Mouse (Mus musculus): ENCODE data around the gene Arl3.

Arl3 gene

DNA sequence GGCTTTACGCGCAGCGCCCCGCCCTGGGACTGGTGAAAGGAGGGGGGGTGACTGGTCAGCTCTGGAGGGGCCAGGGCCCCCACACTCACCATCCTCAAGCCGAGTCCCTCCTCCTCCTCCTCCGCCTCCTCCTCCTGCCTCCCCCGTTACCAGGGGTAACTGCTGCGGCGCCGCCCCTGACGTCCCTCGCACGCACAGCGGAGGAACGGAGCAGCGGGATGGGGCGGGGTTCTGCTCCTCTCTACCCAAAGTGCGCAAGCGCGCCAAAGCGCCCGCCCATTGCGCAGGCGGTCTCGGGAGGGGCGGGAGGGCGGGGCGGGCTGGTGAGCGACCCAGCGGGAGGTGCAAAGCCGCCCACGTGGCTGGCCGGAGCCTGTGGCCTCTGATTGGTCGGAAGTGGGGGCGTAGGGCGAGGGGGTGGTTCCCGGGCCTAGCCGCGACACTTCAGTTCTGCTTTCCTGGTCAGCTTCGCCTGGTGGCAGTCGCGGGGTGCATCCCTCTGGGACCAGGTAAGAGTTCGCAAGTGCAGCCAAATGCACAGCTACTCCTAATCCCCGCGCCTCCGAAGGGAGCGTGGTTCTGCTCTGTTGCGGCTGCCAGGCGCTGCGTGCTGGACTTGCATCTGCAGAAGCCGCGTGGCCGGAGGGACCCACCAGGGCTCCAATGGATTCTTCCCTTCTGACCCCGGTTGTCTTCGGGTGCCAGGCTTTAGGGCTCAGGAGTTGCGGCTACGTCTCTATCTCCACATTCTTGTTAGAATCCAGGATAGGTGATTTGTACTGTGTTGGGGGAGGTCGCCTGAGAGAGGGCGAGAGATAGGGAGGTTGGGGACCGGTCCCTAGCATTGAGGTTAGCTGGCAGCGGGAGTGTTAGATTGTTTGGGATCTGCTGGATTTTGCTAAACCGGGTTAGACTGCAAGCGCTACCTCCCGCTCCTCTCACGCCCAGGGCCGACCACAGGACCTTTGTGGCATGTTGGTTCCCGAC, at the start of gene Arl3, which contains the start of gene Sfxn2:
Gene Arl3, minus strand, starts transcription at position 248 of the 987 bp plus-strand sequence.
Gene Sfxn2, plus strand, starts transcription at position 415 of the 987 bp plus-strand sequence.
- in situ Hi-C loops (cut with MseI, MboI), result no loop called here

DNA sequence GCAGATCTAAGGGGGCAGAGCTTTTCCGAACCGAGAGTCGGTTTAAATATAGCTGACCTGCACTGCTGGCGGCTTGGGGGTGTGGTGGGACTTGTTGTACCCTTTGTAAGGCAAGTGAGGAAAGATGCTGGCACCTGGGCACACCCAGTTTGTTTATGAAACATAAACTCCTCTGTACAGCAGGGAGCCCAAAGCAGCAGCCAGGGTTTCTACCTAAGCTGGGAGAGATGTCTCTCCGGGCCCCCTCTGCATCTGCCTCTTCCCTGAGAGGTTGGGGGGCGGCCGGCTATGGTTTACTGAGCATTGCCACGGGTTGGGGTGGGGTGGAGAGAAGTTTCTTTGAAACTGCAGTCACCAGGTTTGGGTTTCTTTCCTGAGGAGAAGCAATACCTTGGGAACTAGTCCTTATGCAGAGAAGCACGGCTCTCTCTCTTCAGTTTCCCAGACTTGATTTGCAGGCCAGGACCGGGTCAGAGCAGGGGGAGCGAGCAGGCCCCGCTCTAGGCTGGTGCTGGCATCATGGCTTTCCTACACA, 49.7 kb upstream of the Arl3 start:
- in situ Hi-C loops (cut with MseI, MboI), result no loop called here

DNA sequence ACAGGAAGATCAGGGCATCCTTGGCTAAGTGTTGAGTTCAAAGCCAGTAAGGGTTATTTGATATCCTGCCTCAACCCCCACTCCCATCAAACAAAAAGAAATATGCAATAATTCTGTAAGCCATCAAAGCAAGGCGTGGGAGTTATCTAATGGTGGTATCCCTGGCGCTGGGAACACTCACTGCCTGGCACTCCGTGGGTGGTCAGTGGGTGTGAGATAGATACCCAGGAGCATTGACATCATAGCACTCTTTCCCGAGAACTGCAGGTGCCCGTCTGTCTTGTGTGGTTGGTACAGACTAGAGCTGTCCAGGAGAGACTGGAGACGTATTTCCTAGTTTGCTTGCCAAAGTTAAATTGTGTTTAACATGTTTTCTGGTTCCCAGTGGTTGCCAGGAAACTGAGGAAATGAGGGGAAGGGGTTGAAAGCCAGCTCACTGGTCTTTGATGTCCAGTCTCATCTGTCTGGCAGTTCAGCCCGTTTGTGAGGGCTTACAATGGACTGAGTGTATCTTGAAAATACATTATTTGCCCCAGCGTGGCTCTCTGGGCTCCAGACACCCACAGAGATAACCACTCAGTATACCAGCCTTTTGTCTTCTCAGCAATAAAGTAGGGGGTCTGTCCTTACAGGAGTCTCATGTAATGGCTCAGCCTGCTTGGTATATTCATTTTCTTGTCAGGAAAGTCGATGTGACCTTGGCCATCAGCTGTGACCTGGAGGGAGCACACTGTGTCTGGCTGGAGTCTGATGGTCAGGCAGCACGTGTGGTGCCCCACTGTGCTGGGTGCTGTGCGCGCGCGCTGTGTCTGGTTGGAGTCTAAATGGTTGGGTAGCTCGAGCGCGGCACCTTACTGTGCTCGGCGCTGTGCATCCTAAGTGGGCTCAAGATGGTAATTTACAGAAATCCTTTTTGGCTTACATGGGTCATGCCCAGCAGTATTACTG, 48.5 kb upstream of the Arl3 start:
- in situ Hi-C loops (cut with MseI, MboI), result no loop called here

DNA sequence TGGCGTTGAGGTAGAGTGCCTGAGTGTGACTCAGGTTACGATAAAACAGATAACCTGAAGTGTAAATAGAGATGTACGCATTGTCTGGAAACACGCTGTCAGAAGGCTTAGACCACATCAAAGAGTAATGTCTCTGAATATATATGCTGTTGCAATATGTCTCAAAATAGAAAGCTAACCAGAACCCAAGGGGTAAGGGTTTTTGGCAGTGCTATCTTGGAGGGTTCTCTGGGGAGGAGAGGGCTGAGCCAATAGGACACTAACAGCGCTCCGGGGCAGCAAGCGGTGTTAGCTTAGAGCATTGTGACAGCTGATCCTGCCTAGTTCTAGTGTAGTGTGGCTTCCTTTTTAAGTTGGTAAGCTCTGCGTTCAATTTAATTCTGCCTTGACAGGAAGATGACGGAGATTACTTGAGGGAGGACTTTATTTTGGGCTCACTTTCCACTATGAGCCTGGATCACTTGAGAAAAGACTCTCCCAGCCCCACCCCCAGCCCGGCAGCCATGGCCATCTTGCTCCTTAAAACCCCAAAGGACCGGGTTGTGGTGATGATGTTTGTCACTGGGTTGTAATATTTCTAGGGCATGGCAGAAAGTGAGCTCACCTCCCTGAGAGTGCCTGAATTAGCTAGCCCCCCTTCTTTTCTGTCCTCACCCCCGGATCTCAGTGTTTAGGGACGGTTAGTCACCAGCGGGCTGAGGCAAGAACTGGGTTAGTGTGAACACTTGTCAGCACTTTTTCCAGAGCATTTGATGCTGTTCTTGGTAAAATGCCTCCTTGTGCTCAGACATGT, 47.2 kb upstream of the Arl3 start:
- in situ Hi-C loops (cut with MseI, MboI), result no loop called here

DNA sequence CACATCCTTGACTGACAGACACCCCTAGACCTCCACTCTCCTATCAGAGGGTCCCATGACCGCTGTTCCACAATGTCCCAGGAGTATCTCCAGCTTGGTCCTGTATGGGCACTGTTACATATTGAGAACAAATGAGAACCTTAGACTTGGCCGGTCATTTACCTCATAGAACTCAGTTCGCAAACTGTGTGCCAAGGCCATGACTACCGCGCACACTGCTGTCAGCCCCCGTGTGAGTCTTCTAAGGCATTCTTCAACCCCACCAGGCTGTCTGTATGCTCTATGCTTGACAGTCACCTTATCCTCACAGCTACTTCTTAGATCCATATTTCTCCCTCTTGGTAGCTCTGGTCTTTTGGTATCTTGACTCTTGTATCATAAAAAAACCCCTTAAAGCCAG, 46.5 kb upstream of the Arl3 start:
- in situ Hi-C loops (cut with MseI, MboI), result no loop called here

DNA sequence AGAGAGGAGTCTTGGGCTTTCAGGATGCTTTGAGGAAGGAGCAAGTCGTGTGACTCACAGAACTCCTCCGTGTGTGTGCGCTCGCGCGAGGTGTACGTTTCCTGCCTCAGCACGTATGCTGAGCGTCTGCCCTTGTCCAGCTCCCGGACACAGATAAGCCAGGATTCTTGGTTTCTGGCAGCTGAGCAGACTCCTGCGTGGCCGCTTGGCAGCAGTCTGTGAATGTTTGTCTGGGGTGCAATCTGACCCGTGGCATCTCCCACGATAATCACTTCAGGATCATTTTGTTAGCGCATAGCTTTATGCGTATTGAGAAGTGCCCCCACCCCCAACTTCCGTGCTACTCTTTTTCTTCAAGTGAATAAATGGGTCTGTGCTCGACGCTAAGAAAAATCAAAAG, 46.0 kb upstream of the Arl3 start:
- in situ Hi-C loops (cut with MseI, MboI), result no loop called here

DNA sequence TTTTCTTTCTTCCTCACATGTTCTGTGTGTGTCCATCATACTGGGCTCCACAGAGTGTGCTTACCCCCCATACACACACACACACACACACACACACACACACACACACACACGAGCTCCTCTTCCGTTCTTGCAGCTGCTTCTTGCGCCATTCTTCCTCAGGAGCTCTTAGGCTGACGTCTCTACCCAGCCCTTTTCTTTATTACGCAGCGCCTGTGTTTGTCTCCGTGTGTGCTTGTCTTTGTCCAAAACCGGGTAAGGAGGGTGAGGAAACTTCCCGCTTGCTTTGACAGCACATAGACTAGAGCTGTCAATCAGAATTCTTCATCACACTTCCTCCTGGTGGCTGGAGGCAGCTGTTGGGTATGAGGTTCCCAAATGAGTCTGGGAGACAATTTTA, 45.3 kb upstream of the Arl3 start:
- in situ Hi-C loops (cut with MseI, MboI), result no loop called here

DNA sequence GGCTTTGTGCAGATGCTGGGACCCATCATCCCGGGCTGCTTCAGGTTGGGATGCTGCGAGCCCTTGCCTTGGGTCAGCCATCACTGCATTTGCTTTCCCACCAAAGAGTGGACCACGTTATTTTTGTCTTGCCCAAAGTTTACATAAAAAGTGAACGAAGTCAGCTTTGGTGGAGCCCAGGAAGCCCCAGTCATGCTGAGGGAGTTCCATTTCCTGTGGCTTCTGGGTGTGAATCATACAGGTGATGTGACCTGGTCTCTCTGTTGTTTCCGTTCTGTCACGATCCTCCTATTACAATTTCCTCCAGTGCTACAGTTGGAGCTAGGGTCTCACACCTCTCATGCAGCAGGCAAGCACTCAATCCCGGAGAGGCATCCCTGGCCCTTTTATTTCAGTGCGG, 44.4 kb upstream of the Arl3 start:
- in situ Hi-C loops (cut with MseI, MboI), result no loop called here

DNA sequence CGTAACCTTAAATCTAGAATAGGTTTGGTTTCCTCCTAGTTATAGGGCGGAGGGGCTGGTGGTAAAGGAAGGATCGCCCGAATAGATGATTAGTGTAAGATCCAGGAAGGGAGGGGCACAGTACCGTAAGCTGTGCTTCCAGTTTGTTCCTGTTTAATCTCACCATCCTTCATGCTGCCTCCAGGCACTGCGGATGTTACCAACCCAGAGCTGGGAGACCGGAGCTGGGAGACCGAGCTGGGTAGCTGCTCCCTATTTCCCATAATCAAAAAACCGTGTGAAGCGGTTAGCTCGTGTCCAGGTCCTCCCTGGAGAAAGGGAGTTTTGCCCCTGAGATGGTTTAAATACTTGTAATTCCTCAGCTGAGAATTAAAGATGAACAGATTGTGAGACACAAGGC, 43.4 kb upstream of the Arl3 start:
- in situ Hi-C loops (cut with MseI, MboI), result no loop called here

DNA sequence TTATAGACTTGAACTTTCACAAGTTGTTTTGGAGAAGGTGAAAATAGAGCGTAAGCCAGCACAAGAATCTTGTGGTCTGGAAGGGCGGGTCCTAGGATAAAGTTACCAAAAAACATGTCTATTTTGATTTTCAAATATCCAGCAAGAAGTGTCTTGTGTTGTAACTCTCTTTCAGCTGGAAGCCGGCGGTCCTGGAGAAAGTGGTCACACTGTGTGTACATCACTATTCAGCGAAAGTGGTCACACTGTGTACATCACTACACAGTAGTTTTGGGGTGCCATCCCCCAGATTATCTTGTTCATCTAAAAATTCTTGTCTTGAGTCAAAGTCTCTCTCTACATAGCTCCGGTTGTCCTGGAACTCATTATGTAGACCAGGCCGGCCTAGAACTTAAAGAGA, 35.2 kb upstream of the Arl3 start:
- in situ Hi-C loops (cut with MseI, MboI), result no loop called here

DNA sequence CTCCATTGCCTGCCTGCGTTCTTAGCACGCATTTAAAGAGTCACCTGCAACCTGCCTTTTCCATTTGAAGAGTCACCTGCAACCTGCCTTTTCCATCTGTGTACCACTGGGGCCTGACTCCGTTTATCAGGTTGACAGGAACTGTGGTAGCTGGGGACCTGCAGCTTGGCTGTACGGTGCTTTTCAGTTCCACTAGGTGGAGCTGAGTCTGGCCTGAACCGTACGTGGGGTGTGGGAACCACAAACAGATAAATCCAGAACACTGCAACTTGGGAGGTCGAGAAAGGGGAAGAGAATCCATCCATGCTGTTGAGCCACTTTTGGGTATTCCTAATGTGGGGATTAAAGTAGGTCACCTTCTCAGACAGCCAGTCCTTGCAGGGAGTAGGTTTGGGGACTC, 34.4 kb upstream of the Arl3 start:
- in situ Hi-C loops (cut with MseI, MboI), result no loop called here

DNA sequence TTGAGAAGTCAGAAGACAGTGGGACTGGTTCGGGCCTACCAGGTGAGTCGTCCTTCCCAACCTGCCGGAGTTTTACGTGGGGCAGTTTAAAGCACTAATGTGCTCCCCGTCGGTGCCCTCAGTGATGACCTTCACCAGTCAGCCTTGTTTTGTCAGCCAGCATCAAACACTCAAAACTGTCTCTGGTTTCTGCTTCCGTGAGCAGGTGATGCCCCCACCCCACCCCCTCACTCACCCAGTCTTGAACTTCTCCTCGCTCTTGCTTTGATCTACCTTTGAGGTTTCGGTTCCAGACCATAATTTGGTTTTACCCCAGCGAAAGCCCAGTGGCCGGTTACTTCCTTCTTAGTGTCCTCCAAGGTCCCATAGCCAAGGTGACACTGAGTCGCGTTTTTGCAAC, 33.7 kb upstream of the Arl3 start:
- in situ Hi-C loops (cut with MseI, MboI), result no loop called here

DNA sequence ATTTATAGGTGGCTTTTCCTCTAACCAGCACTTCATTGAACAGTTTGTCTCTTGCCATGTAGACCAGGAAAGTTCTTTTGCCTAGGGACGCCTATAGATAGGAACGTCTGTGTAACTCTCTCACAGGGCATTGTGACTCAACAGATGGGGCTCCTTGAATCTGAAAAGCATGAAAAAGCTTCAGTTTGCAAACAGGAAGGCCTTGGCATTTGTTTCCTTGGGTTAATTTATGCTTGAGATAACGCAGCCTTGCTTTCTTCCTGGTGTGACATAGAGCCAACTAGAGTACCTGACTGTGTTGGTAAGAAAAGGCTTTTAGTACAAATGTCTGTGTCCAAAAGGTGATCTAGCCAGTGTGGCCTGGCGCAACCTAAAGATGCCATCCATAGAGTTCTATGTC, 29.4 kb upstream of the Arl3 start:
- in situ Hi-C loops (cut with MseI, MboI), result no loop called here

DNA sequence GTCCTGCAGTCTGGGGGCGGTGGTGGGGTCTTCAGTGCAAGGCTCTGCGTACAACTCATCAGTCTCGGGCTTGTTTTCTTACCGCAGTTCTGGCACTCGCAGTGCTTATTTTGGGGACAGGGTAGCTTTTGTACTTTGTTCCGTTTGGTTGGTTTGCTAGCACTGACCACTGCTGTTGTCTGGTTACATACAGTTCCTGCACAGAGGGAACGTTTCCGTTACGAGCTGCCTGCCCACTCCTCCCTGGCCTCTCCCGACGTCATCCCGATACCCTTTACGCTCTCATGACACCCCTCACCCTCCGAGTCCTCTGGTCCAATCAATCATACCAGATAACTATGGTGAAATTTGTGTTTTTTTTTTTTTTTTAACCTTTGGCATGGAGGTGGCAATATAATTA, 28.5 kb upstream of the Arl3 start:
- in situ Hi-C loops (cut with MseI, MboI), result no loop called here

DNA sequence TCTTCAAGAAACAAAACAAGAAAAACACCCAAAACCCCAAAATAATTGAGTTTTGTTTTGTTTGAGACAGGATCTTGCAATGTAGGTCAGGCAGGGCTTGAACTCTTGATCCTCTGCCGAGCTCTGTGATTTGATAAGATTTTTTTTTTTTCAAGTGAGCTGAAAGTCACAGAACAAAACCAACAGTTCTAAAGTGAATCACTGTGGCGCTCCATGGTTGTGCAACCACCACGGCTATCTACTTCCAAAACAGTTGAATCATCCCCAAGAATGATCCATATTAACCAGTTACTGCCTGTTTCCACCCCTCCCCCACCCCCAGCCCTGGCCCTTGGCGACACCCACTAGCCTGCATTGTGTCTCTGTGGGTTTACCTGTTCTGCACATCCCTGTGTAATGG, 27.4 kb upstream of the Arl3 start:
- in situ Hi-C loops (cut with MseI, MboI), result no loop called here

DNA sequence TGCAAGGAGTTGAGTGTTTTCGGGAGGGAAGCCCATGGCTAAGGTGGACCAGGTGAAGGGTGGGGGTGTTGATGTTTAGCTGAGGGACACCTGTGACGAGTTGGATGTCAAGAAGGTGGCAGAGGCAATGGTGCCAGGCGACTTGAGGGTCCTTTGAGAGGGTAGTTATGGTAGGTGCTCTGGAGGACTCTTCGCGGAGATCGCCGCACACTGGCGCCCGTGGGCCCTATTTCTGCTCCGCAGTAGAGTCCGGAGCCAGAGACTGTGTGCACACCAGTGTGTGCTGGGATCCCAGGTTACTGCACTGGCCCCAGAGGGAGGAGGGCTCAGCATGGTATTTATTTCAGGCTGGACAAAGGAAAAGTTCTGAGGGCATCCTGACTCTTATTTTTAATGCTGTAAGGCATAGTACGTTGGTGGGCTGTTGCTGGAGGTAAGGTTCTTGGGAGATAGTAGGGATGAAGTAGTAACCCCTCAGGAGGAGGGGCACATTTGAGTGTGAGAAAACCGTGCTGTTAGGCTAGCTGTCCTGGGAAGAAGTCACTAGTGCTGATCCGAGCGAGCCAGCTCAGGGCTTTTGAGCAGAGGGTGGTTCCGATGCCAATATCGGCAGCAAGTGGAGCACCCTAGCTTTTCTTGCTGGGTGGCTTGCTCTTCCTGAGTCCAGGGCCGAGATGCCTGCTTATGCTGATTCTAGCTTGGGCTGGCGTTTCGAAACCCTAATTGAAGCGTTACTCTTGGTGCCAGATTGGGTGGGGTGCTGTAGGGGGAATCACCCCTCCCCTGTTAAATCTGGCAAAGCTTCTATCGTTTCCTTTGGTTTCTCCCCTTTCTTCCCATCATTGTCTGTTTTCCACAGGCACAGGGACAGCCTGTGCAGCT, 26.6 kb upstream of the Arl3 start:
- in situ Hi-C loops (cut with MseI, MboI), result no loop called here

DNA sequence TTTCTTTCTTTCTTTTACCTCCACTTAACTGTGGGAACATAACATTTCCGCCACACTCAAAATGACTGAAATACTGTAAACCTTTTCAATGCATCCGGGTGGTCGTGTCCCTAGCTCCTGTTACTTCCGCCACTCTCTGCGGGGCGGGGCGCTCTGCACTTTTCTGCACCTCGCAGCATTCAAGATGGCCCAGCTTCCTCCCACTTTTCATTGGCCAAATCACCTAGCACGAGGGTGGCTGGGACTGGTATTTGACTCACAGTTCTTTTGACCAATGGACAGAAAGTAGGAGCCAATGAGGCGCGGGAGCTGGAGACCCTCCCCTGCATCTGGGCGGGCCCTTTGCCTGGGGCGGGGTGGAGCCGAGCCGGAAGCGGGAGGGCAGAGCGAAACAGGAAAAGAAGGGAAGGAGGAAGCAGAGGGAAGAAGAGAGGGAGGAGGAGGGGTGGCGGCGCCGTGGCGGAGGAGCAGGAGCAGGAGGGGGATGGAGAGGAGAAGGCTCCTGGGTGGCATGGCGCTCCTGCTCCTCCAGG, 25.8 kb upstream of the Arl3 start, which contains the start of gene Wbp1l:
Gene Wbp1l, plus strand, starts transcription at position 365 of the 533 bp plus-strand sequence.
- in situ Hi-C loops (cut with MseI, MboI), result no loop called here

DNA sequence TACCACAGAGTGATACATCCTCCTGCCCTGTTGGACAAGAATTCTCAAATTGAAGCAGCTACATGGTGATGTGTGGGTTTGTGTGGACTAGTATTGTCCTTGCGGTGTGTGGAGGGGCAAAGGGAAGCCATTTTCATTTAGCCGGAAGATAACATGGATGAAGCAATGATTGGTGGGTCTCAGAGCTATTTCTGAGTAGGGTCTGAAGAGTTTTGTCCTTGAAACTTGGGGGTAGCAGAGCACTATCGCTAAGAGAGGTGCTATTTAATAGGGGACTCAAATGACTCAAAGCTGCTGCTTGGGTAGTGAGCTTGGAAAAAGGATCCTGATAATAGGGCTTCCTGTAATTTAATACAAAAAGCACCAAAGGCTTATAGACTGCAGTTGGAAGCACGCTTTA, 25.2 kb upstream of the Arl3 start:
- in situ Hi-C loops (cut with MseI, MboI), result no loop called here

DNA sequence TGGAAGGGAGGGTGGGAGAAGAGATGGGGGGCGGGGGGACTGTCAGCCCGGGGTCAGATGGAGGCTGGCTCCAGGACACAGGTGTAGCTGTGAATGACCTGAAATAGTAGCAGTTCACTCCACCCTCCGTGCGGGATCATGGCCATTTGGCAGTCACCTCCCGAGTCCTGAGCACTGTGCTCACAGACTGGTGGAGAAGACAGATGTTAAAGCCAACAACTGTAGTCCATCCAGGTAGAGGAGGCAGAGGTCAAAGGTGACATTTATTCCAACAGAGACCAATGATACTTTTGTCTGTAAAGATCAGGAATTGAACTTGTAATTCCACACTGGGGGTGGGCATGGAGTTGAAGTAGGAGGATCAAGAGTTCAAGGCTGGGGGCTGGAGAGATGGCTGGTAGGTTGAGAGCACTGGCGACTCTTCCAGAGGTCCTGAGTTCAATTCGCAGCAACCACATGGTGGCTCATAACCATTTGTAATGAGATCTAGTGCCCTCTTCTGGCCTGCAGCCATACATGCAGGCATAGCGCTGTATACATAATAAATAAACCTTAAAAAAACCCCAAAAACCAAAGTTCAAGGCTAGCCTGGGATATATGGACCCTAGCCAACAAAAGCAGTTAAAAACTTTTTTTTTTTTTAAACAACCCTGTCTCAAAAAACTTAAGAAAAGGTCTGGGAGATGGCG, 19.9 kb upstream of the Arl3 start:
- in situ Hi-C loops (cut with MseI, MboI), result no loop called here
